Mouse (Mus musculus): ENCODE results near the gene Xpot. TPM values are rescaled to one million over a fixed set of nuclear protein-coding genes. Genes with fewer than 3 reads are reported as not detected.

Gene Xpot
- polyA plus RNA-seq, 1 experiment from 2014 or later = 30.2 TPM

DNA sequence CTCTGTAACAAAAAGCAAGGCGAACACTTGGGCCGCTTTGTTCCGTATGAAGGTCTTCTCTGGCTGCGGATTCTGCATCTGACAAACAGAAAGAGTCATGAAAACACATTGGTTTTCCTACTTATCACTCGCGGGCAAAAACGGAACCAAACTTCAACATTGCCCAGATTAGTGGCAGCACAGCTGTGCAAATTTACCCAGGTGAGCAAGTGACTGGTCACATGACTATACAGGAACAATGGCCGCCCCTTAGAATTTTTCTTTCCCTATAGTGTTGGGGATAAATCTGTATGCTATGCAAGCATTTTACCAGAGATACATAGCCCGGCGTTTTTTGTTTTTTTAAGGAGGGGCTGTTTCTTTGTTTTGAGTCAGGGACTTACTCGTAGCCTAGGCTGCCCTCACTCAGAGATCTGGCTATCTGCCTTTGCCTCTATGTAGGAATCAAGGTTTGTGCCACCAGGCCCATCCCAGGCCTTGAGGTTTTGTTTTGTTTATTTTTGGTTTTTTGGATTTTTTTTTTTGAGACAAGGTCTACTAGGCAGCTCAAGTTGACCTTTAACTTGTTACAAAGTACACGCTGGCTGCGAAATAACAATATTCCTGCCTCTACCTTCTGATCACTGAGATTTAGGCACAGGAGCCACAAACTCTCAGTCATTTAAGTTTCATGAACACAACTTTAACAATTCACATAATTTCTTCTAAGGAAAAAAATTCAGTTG, 10.8 kb downstream of the Xpot start:
- no peak overlapping the region for H3K4me2 ChIP-seq
- H3K36me3 ChIP-seq = peaks cover 82% of the 10 kb centered on the region
- no peaks in the 10 kb centered on the region for H3K27me3 ChIP-seq
- no peak overlapping the region for H3K4me3 ChIP-seq
- H3K9ac ChIP-seq = no peak overlapping the region
- no peak for ATAC-seq (ENCODE audit: low FRiP score, low read depth)
- H3K9me3 ChIP-seq = no peaks in the 10 kb centered on the region
- H3K27ac ChIP-seq (replicated peaks) = no peak overlapping the region
- WGBS = 93% methylated on average over 13 of the region's 13 CpGs
- no peaks in the 10 kb centered on the region for H3K4me1 ChIP-seq (replicated peaks)

DNA sequence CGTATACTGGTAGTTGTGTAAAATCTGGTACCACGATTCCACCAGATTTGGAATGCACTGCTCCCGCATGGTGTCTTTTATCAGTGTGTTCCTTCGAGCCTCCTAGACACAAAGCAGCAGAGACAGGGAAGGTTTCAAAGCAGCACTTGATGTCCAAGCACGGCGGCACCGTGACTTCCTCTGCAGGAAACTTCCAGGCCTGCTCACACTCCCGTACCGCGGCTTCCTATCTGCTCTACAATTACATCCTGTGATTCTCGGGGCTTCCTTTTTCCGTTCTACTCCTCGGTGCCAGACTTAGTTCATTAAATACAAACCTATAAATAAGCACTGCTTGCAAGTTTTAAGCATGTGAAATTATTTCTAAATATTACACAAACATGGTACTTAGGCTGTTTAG, 12.6 kb downstream of the Xpot start:
- no peak overlapping the region for H3K9ac ChIP-seq
- H3K9me3 ChIP-seq = no peaks in the 10 kb centered on the region
- no peaks in the 10 kb centered on the region for H3K27me3 ChIP-seq
- H3K36me3 ChIP-seq = peaks cover 79% of the 10 kb centered on the region
- no peak overlapping the region for H3K4me3 ChIP-seq
- ATAC-seq (ENCODE audit: low FRiP score, low read depth) = no peak
- WGBS = 93% methylated on average over 13 of the region's 13 CpGs
- no peak overlapping the region for H3K27ac ChIP-seq (replicated peaks)
- H3K4me1 ChIP-seq (replicated peaks) = no peaks in the 10 kb centered on the region
- H3K4me2 ChIP-seq = no peak overlapping the region

DNA sequence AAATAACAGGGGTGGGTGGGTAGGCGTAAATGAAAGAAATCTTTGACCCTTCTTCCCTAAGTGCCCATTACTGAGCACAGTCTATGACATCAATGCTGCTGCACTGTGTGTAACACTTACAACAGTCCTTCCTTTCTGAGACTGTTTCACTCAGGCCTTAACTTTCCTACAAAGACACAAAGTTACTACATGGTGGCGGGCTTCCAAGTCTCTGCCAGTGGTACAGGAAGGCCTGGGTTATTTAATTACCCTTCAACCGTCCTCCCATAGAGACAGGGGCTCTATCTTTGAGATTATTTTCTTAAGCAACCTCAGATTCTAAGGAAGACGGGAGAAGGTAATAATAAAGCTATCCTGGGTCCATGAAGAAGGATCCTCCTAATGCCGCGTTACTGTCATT, 13.7 kb downstream of the Xpot start:
- no peak overlapping the region for H3K4me3 ChIP-seq
- H3K4me2 ChIP-seq = no peak overlapping the region
- no peaks in the 10 kb centered on the region for H3K4me1 ChIP-seq (replicated peaks)
- peaks cover 77% of the 10 kb centered on the region for H3K36me3 ChIP-seq
- 91% methylated on average over 6 of the region's 6 CpGs for WGBS
- no peak overlapping the region for H3K27ac ChIP-seq (replicated peaks)
- H3K9ac ChIP-seq = no peak overlapping the region
- ATAC-seq (ENCODE audit: low FRiP score, low read depth) = no peak
- no peaks in the 10 kb centered on the region for H3K9me3 ChIP-seq
- no peaks in the 10 kb centered on the region for H3K27me3 ChIP-seq

DNA sequence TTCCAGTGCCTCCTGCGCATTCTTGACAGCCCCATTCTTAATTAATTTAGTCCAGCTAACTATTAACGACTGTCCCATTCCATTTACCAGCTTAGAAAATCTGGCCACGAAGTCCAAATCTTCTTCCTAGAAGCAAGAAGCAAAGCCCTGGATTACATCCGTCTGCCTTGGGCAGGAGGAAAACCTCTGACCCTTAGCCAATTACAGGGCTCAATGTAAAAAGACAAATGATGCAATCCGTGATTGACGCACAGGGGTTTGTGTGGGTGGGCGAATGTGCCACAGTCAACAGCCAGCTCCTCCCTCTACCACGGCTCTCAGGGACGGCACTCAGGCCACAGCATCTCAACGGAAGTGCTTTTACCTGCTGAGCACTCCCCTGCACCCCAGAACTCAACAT, 14.5 kb downstream of the Xpot start:
- H3K36me3 ChIP-seq = peaks cover 77% of the 10 kb centered on the region

DNA sequence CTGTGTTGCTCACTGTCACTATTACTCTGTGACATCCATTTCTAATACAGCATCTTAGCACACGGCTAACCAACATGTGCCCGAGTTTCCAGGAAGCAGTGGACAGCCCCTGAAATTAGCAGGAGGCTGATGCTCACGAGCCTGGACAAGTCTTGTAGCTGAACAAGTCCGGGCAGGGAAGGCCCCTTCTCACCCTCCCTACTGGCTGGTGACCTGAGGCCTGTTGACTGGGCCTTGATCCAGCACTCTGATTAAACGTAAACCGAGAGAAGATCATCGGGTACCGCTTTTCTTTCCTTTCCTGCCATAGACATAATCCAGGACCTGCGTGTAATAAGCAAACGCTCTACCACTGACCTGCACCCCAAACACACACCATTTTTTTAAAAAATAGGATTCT, 18.0 kb downstream of the Xpot start:
- no peaks in the 10 kb centered on the region for H3K27me3 ChIP-seq
- no peaks in the 10 kb centered on the region for H3K9me3 ChIP-seq
- no peak overlapping the region for H3K27ac ChIP-seq (replicated peaks)
- no peak overlapping the region for H3K4me2 ChIP-seq
- no peak overlapping the region for H3K9ac ChIP-seq
- 94% methylated on average over 10 of the region's 10 CpGs for WGBS
- H3K4me3 ChIP-seq = no peak overlapping the region
- H3K36me3 ChIP-seq = peaks cover 88% of the 10 kb centered on the region
- no peaks in the 10 kb centered on the region for H3K4me1 ChIP-seq (replicated peaks)
- no peak for ATAC-seq (ENCODE audit: low FRiP score, low read depth)

More for the DNA sequence above, 14.5 kb downstream of the Xpot start:
- Histone ChIP-seq H3K4me3 (no peak overlapping the region), H3K4me1 (replicated peaks) (no peaks in the 10 kb centered on the region), H3K4me2 (no peak overlapping the region), H3K27ac (replicated peaks) (no peak overlapping the region), H3K9ac (no peak overlapping the region), H3K27me3 (no peaks in the 10 kb centered on the region), H3K9me3 (no peaks in the 10 kb centered on the region)
- ATAC-seq (ENCODE audit: low FRiP score, low read depth) = no peak
- 77% methylated on average over 10 of the region's 10 CpGs for WGBS

DNA sequence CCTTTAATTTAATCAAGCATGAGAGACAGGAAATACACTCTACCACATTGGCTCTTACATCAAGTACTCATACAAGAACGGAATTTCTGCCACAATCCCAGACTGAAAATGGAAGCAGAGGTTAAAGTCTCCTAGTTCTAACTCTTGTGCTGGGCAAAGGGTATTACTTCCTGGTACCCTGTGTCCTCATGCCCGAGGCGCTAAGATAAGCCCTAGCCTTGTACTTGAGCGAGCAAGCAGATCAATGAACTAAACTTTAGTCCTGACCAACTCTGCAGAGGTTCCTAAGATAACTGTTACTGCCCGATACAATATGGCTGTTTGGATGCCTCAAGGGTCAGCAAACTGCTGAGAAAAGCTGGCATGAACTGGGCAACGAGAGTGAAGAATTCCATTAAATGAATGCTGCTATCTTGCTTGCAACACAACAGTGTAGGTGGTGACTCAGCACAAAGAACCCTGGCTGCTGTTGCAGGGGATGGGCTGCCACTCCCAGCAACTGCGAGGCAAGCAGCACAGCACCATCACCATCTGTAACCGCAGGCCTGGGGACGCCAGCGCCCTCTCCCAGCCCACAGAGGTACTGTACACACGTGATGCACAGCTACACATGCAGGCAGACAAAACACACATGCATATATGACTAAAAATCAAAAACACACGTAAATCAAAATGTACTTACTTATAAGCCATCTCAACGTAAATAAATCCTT, 21.3 kb downstream of the Xpot start:
- WGBS = 94% methylated on average over 13 of the region's 13 CpGs
- Histone ChIP-seq H3K27ac (replicated peaks) (no peak overlapping the region), H3K27me3 (no peaks in the 10 kb centered on the region), H3K9ac (no peak overlapping the region), H3K9me3 (no peaks in the 10 kb centered on the region), H3K4me1 (replicated peaks) (no peaks in the 10 kb centered on the region), H3K4me3 (no peak overlapping the region), H3K36me3 (peaks cover 83% of the 10 kb centered on the region), H3K4me2 (no peak overlapping the region)
- no peak for ATAC-seq (ENCODE audit: low FRiP score, low read depth)

DNA sequence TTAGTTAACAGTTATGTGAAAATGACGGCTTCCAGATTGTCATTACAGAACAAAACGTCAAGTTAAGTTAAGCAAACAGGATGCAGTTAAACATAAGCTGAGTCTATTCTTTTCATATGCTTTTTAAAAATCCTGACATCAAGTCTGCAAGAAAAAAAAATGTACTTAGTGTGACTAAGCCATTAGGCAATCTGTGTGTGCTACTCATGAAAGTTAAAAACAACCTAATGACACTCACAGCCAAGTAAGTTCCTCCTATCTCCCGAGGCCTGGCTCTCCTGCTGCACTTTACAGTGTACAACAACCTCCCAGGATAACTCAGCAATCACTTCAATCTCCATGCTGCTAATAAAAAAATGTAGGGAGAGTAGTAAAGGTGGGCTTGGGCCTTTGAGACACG, 22.6 kb downstream of the Xpot start:
- H3K9me3 ChIP-seq = no peaks in the 10 kb centered on the region
- H3K27me3 ChIP-seq = no peaks in the 10 kb centered on the region
- no peak overlapping the region for H3K27ac ChIP-seq (replicated peaks)
- H3K4me3 ChIP-seq = no peak overlapping the region
- H3K36me3 ChIP-seq = peaks cover 87% of the 10 kb centered on the region
- no peak overlapping the region for H3K4me2 ChIP-seq
- 91% methylated on average over 4 of the region's 4 CpGs for WGBS
- H3K4me1 ChIP-seq (replicated peaks) = no peaks in the 10 kb centered on the region
- ATAC-seq (ENCODE audit: low FRiP score, low read depth) = no peak
- no peak overlapping the region for H3K9ac ChIP-seq

DNA sequence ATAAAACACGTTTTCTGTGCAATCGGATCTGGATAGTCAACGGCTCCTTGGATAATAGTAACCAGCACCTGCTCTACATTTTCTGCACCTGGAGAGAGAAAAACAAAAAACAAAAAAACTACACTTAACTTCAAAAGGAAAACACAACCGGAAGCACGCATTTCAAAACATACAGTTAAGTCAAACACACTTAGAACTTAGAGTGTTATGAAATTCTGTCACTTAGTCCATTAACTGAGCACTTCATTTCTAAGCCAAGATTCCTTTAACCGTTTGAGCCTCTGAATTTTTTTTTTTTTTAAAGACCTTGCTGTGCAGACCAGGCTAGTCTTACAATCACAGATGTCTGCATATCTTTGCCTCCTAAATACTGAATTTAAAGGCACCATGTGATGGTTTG, 24.9 kb downstream of the Xpot start:
- Histone ChIP-seq H3K4me3 (no peak overlapping the region), H3K36me3 (peaks cover 75% of the 10 kb centered on the region), H3K4me2 (no peak overlapping the region), H3K9me3 (no peaks in the 10 kb centered on the region), H3K4me1 (replicated peaks) (no peaks in the 10 kb centered on the region), H3K9ac (no peak overlapping the region), H3K27ac (replicated peaks) (no peak overlapping the region), H3K27me3 (no peaks in the 10 kb centered on the region)
- WGBS = 90% methylated on average over 6 of the region's 6 CpGs
- no peak for ATAC-seq (ENCODE audit: low FRiP score, low read depth)

DNA sequence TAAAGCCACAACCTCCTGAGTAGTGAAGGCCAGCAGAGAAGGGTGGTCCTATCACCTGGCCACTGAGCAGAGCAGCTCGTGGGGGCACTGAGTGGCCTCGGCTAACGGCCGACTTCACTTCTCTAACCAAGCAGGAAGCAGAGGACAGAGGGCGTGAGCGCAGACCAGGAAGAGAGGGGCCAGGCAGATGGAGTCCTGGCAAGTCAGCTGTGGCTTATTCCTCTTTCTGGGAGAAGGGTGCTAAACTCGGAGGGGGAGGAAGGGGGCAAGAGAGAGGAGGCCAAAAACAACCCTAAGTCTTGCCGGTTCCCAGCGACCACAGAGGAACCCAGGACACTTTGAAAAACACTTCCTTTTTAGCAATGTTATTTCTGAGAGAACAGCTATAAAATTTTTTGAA, 29.6 kb downstream of the Xpot start:
- Histone ChIP-seq H3K9me3 (no peaks in the 10 kb centered on the region), H3K4me1 (replicated peaks) (no peaks in the 10 kb centered on the region), H3K27ac (replicated peaks) (no peak overlapping the region), H3K9ac (no peak overlapping the region), H3K27me3 (no peaks in the 10 kb centered on the region), H3K4me3 (no peak overlapping the region), H3K36me3 (peaks cover 56% of the 10 kb centered on the region), H3K4me2 (no peak overlapping the region)
- no peak for ATAC-seq (ENCODE audit: low FRiP score, low read depth)
- 89% methylated on average over 9 of the region's 9 CpGs for WGBS

DNA sequence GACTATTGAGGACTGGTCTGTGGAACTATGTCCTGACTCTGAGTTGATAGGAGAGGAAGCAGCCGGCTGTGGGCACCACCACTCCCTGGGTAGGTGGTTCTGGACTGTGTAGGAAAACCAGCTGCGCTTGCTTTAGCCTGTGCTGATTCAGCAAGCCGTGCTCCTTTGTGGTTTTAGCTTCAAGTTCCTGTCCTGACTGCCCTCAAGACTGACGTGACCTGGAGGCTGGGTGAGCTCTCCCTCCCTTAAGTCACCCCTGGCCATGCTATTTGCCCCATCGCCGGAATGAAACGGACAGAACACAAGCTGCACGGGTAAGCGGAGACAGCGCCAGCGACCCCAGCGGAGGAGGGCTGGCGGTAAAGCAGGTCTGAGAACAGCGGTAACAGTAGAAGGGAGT, 35.0 kb downstream of the Xpot start:
- 90% methylated on average over 14 of the region's 14 CpGs for WGBS
- no peak for ATAC-seq (ENCODE audit: low FRiP score, low read depth)

DNA sequence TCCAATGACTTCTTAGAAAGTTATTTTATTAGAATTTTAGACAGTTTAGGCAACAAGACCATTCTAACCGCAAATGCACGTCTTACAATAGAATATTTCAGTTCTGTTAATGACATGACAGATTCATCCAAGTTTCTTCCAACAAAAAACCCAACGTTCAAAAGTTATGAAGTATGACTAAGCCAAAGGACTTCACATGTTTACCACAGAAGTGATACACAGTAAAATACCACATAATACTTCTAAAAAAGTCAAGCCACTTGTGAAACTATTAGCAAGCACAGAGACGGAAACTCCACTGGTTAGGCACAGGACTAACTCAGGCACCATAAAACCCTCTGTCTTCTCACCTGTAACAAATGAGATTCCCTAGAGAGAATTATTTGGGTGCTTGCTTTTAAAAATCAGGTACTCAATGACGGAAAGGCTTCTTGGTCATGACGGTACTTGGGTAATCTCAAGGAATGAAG, 38.7 kb downstream of the Xpot start:
- peak overlapping the region; percentile 83 for H3K27ac ChIP-seq (replicated peaks)
- 66% methylated on average over 6 of the region's 6 CpGs for WGBS

More for the DNA sequence above, 35.0 kb downstream of the Xpot start:
- no peak overlapping the region for H3K4me3 ChIP-seq
- no peak overlapping the region for H3K4me2 ChIP-seq
- H3K4me1 ChIP-seq (replicated peaks) = peaks cover 5% of the 10 kb centered on the region; the same call in 1 of the 2 replicates
- no peak overlapping the region for H3K27ac ChIP-seq (replicated peaks)
- H3K9ac ChIP-seq = no peak overlapping the region
- H3K9me3 ChIP-seq = no peaks in the 10 kb centered on the region
- H3K36me3 ChIP-seq = peaks cover 24% of the 10 kb centered on the region
- no peaks in the 10 kb centered on the region for H3K27me3 ChIP-seq

DNA sequence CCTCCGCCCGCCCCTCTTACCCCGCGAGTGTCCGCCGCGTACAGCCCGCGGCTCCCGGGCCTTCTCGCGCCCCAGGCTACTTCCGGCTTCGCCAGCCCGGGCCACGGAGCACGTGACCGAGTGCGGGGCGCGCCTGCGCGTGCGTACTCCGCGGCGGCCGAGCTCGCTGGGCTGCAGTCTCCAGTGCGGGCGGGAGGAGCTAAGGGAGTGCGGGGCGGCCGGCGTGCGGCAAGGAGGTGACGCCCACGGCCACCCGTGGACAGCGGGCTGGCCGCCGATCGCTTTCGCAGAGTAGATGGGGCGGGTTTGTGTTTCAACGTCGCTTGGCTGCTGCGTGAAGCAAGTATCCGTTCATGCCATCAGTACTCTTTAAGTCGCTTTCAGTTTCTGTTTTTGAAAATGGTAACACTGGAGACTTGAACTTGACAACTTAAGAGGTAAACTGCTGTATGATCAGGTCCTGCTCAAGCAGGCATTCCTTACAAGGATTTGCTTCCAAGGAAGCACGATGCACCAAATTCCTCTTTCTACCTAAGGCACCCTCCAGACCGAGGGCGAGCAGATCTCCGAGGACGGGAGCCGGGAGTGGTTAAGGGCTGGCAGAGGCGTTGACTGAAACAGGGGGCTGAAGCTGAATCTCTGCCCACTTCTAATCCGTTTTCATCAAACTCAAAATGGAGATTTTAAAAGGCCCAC, 39.3 kb downstream of the Xpot start, which contains the start of gene Tbk1:
Tbk1 (minus strand) TSS at position 113 of the 696 bp plus-strand sequence.
- peaks cover 17% of the 10 kb centered on the region for H3K4me1 ChIP-seq (replicated peaks)
- peak within 1 kb of the TSS; percentile 96 for H3K4me3 ChIP-seq
- under 1% methylated on average over 54 of the region's 58 CpGs for WGBS
- H3K27ac ChIP-seq (replicated peaks) = peak within 1 kb of the TSS; percentile 83
- peak within 1 kb of the TSS; percentile 88 for H3K4me2 ChIP-seq
- ATAC-seq (ENCODE audit: low FRiP score, low read depth) = peak; percentile 99
- no peaks in the 10 kb centered on the region for H3K9me3 ChIP-seq
- no peaks in the 10 kb centered on the region for H3K27me3 ChIP-seq
- H3K36me3 ChIP-seq = peaks cover 19% of the 10 kb centered on the region
- H3K9ac ChIP-seq = peak within 1 kb of the TSS; percentile 87

More for the DNA sequence above, 38.7 kb downstream of the Xpot start:
- H3K27me3 ChIP-seq = no peaks in the 10 kb centered on the region
- no peaks in the 10 kb centered on the region for H3K9me3 ChIP-seq
- H3K4me2 ChIP-seq = peak overlapping the region; percentile 88
- peak overlapping the region; percentile 87 for H3K9ac ChIP-seq
- H3K4me1 ChIP-seq (replicated peaks) = peaks cover 17% of the 10 kb centered on the region
- no peak for ATAC-seq (ENCODE audit: low FRiP score, low read depth)
- peaks cover 16% of the 10 kb centered on the region for H3K36me3 ChIP-seq
- H3K4me3 ChIP-seq = peak overlapping the region; percentile 96
